Comparison of ENCODE assay signal across 9 mouse cellular contexts in genomic region chr19:47458504-47459161, GRCm38 (mm10). TPM values are rescaled to one million over a fixed set of nuclear protein-coding genes. Genes with fewer than 3 reads are reported as not detected.
A peak's percentile ranks its signal among the peaks of the same experiment; 100 is the strongest.
DNase-seq lines count a peak whose midpoint lies in the region; ATAC-seq and TF ChIP-seq lines count a peak whose summit lies in the region.
"Had no signal": no experiment of that assay in that cellular context is flagged by ENCODE, and none has a peak within 500 bp of the region (broad histone marks: within the 10 kb centered on the region; RNA-seq: fewer than 3 reads in every experiment).

No protein-coding gene starts in this region.

- H3K4me3 ChIP-seq in forebrain, embryonic 10.5 days, result no peak overlapping the region
- H3K4me3 ChIP-seq in forebrain, embryonic 12.5 days (replicated peaks), result no peak overlapping the region
- peak overlapping the region; percentile 35 for H3K4me3 ChIP-seq in lung, adult 2 months (replicated peaks; ENCODE audit: extremely low read depth, low read depth, low read length)
- no peak overlapping the region for H3K4me3 ChIP-seq in heart, postnatal 0 days (ENCODE audit: low read depth, low read length)
- no peak overlapping the region for H3K4me3 ChIP-seq in stomach, postnatal 0 days (ENCODE audit: low read depth, low read length)
- H3K4me3 ChIP-seq: megakaryocyte, embryonic 14.5 days had no signal

- H3K9ac ChIP-seq in forebrain, embryonic 12.5 days, result no peak overlapping the region
- H3K9ac ChIP-seq in heart, postnatal 0 days (replicated peaks; ENCODE audit: low read depth, low read length), result no peak overlapping the region
- H3K9ac ChIP-seq in stomach, postnatal 0 days (ENCODE audit: low read length), result no peak overlapping the region

- H3K4me2 ChIP-seq in forebrain, embryonic 12.5 days, result no peak overlapping the region
- peak overlapping the region; percentile 26; the same call in 1 of the 2 replicates for H3K4me2 ChIP-seq in heart, postnatal 0 days (ENCODE audit: low read depth, low read length)
- H3K4me2 ChIP-seq in stomach, postnatal 0 days (replicated peaks; ENCODE audit: low read depth), result no peak overlapping the region

- TF ChIP-seq POLR2A in lung, adult 2 months (IDR thresholded peaks at IDR 0.05; ENCODE audit: borderline replicate concordance, extremely low read depth, low read depth, low read length), result no peak

- WGBS in forebrain, embryonic 10.5 days, result 81% methylated on average over 17 of the region's 17 CpGs
- WGBS in forebrain, embryonic 12.5 days, result 74% methylated on average over 17 of the region's 17 CpGs
- WGBS in lung, adult 2 months, result 35% methylated on average over 17 of the region's 17 CpGs
- 42% methylated on average over 17 of the region's 17 CpGs for WGBS in heart, postnatal 0 days
- 55% methylated on average over 17 of the region's 17 CpGs for WGBS in stomach, postnatal 0 days

- TF ChIP-seq EP300 in heart, postnatal 0 days (IDR thresholded peaks at IDR 0.05; ENCODE audit: low read depth), result no peak
- TF ChIP-seq EP300 in stomach, postnatal 0 days (optimal IDR thresholded peaks at IDR 0.05), result no peak

- H3K4me1 ChIP-seq in forebrain, embryonic 10.5 days, result peaks cover 84% of the 10 kb centered on the region
- peaks cover 59% of the 10 kb centered on the region for H3K4me1 ChIP-seq in forebrain, embryonic 12.5 days
- H3K4me1 ChIP-seq in lung, adult 2 months (ENCODE audit: control insufficient read depth, insufficient read depth, low read length), result peaks cover 48% of the 10 kb centered on the region
- peaks cover 76% of the 10 kb centered on the region for H3K4me1 ChIP-seq in heart, postnatal 0 days (ENCODE audit: control insufficient read depth, insufficient read depth)
- peaks cover 5% of the 10 kb centered on the region for H3K4me1 ChIP-seq in stomach, postnatal 0 days (replicated peaks; ENCODE audit: control insufficient read depth, insufficient read depth)

- peaks cover 28% of the 10 kb centered on the region for H3K27me3 ChIP-seq in forebrain, embryonic 10.5 days (ENCODE audit: poor library complexity, severe bottlenecking)
- no peaks in the 10 kb centered on the region for H3K27me3 ChIP-seq in forebrain, embryonic 12.5 days
- no peaks in the 10 kb centered on the region for H3K27me3 ChIP-seq in heart, postnatal 0 days (ENCODE audit: control insufficient read depth, insufficient read depth, low read length)
- H3K27me3 ChIP-seq in stomach, postnatal 0 days (ENCODE audit: control insufficient read depth, insufficient read depth, low read length), result no peaks in the 10 kb centered on the region

- no peak for ATAC-seq in forebrain, embryonic 12.5 days (ENCODE audit: low FRiP score)
- ATAC-seq in heart, postnatal 0 days (ENCODE audit: insufficient read depth, low read depth), result no peak
- no peak for ATAC-seq in stomach, postnatal 0 days (ENCODE audit: low FRiP score, low TSS enrichment)

- H3K36me3 ChIP-seq in forebrain, embryonic 10.5 days (replicated peaks), result peaks cover 14% of the 10 kb centered on the region
- no peaks in the 10 kb centered on the region; the same call in 1 of the 2 replicates for H3K36me3 ChIP-seq in forebrain, embryonic 12.5 days (replicated peaks)
- H3K36me3 ChIP-seq in heart, postnatal 0 days (replicated peaks; ENCODE audit: control insufficient read depth, insufficient read depth, low read length), result no peaks in the 10 kb centered on the region
- H3K36me3 ChIP-seq in stomach, postnatal 0 days (ENCODE audit: control insufficient read depth, insufficient read depth, low read length), result no peaks in the 10 kb centered on the region

- peak overlapping the region; percentile 53; the same call in 1 of the 2 replicates for H3K27ac ChIP-seq in forebrain, embryonic 10.5 days
- no peak overlapping the region for H3K27ac ChIP-seq in forebrain, embryonic 12.5 days
- H3K27ac ChIP-seq in heart, postnatal 0 days (ENCODE audit: low read depth), result peak overlapping the region; percentile 68
- H3K27ac ChIP-seq in stomach, postnatal 0 days (replicated peaks), result peak overlapping the region; percentile 40; the same call in 1 of the 2 replicates

- TF ChIP-seq CTCF in lung, adult 2 months (IDR thresholded peaks at IDR 0.05; ENCODE audit: insufficient read depth, low read length), result no peak
- TF ChIP-seq CTCF in heart, postnatal 0 days (IDR thresholded peaks at IDR 0.05; ENCODE audit: low read depth), result no peak
- no peak for TF ChIP-seq CTCF in stomach, postnatal 0 days (IDR thresholded peaks at IDR 0.05; ENCODE audit: low read depth)

- DNase-seq in forebrain, embryonic 10.5 days (ENCODE audit: extremely low spot score, low spot score), result no peak
- DNase-seq in lung, adult 2 months, result peak; percentile 8
- no peak for DNase-seq in lung, postnatal 36 days
- no peak for DNase-seq in heart, postnatal 0 days (ENCODE audit: low spot score)
- DNase-seq in stomach, postnatal 0 days (ENCODE audit: low spot score), result no peak
- DNase-seq in left cerebral cortex, adult 9 months (ENCODE audit: low spot score in 2 of 2), result no peak
- DNase-seq in ovary, postnatal 14 days (ENCODE audit: low spot score), result no peak

- peaks cover 6% of the 10 kb centered on the region; the same call in 1 of the 2 replicates for H3K9me3 ChIP-seq in forebrain, embryonic 10.5 days
- 0 out of 2 replicates have a peak, but pooled peaks cover 4% of the 10 kb centered on the region for H3K9me3 ChIP-seq in forebrain, embryonic 12.5 days
- H3K9me3 ChIP-seq in heart, postnatal 0 days (replicated peaks; ENCODE audit: control insufficient read depth, low read length), result no peaks in the 10 kb centered on the region
- no peaks in the 10 kb centered on the region for H3K9me3 ChIP-seq in stomach, postnatal 0 days (ENCODE audit: control insufficient read depth, low read length)

RNA-seq across cellular contexts. Expression of gene Sh3pxd2a, which starts 5.6 kb away (rescaled TPM):
- polyA plus RNA-seq in forebrain, embryonic 10.5 days (2016; fragmentation: Nextera tagmentation; extraction: Ambion mirVana), result 1.5 and 1.8 TPM in 2 replicates
- 3.7 TPM in 2 replicates for polyA plus RNA-seq in forebrain, embryonic 12.5 days (2016; fragmentation: Nextera tagmentation; extraction: Ambion mirVana)
- 36.9 and 40.9 TPM in 2 replicates for polyA plus RNA-seq in lung, adult 2 months (2012; rRNA removed)
- total RNA-seq in heart, postnatal 0 days (2014; rRNA removed; ENCODE audit: low replicate concordance), result 45.0 and 47.2 TPM in 2 replicates
- polyA plus RNA-seq in heart, postnatal 0 days (2015; fragmentation: Nextera tagmentation; extraction: Ambion mirVana), result 2.9 and 3.4 TPM in 2 replicates
- 3.7 and 4.3 TPM in 2 replicates for polyA plus RNA-seq in stomach, postnatal 0 days (2015; fragmentation: Nextera tagmentation; extraction: Ambion mirVana)
